Mouse (Mus musculus) WW6 (cell line): ENCODE measurements around the gene Rhbdf2.
"Not testable (repeated sequence)": the region's sequence is repeated elsewhere in the genome, so short reads cannot be mapped to it uniquely, and the experiment has no call there.

ENCODE experiments used
- DNase-seq: peaks from one replicate; pipeline ENCODE4 v3.0.0-alpha.2; 2013; ENCODE audit warnings: low read depth, low spot score

Rhbdf2 gene

GRCm38 (mm10) chr11:116626299-116627071 lies at the start of gene Rhbdf2:
Gene Rhbdf2, minus strand, starts transcription at chr11:116627019.
- DNase-seq, result no peak

- no peak for DNase-seq
Measured at GRCm38 (mm10) chr11:116676175-116676976, 49.6 kb upstream of the Rhbdf2 start.

- DNase-seq, result not testable (repeated sequence)
Measured at GRCm38 (mm10) chr11:116675429-116675828, 48.6 kb upstream of the Rhbdf2 start.

GRCm38 (mm10) chr11:116674616-116675379 lies 48.0 kb upstream of the Rhbdf2 start:
- no peak for DNase-seq

GRCm38 (mm10) chr11:116673410-116673809 lies 46.6 kb upstream of the Rhbdf2 start:
- no peak for DNase-seq

- no peak for DNase-seq
Measured at GRCm38 (mm10) chr11:116672595-116672994, 45.8 kb upstream of the Rhbdf2 start.

GRCm38 (mm10) chr11:116671845-116672434 lies 45.1 kb upstream of the Rhbdf2 start:
- no peak for DNase-seq

GRCm38 (mm10) chr11:116671112-116671844 lies 44.5 kb upstream of the Rhbdf2 start:
- DNase-seq, result peak; percentile 99

- DNase-seq, result no peak
Measured at GRCm38 (mm10) chr11:116670386-116670785, 43.6 kb upstream of the Rhbdf2 start.

- no peak for DNase-seq
Measured at GRCm38 (mm10) chr11:116669787-116670365, 43.1 kb upstream of the Rhbdf2 start.

- DNase-seq, result no peak
Measured at GRCm38 (mm10) chr11:116669316-116669715, 42.5 kb upstream of the Rhbdf2 start.

- no peak for DNase-seq
Measured at GRCm38 (mm10) chr11:116668839-116669238, 42.0 kb upstream of the Rhbdf2 start.

GRCm38 (mm10) chr11:116668381-116668825 lies 41.6 kb upstream of the Rhbdf2 start:
- no peak for DNase-seq

GRCm38 (mm10) chr11:116667930-116668329 lies 41.1 kb upstream of the Rhbdf2 start:
- DNase-seq, result no peak

GRCm38 (mm10) chr11:116667012-116667411 lies 40.2 kb upstream of the Rhbdf2 start:
- DNase-seq, result not testable (repeated sequence)

- no peak for DNase-seq
Measured at GRCm38 (mm10) chr11:116666566-116666965, 39.7 kb upstream of the Rhbdf2 start.

GRCm38 (mm10) chr11:116665289-116665688 lies 38.5 kb upstream of the Rhbdf2 start:
- DNase-seq, result no peak

GRCm38 (mm10) chr11:116661948-116662377 lies 35.1 kb upstream of the Rhbdf2 start:
- no peak for DNase-seq

- DNase-seq, result no peak
Measured at GRCm38 (mm10) chr11:116661291-116661947, 34.6 kb upstream of the Rhbdf2 start.

- no peak for DNase-seq
Measured at GRCm38 (mm10) chr11:116660181-116660580, 33.4 kb upstream of the Rhbdf2 start.
